Mouse (Mus musculus) heart, postnatal 0 days (tissue): ENCODE measurements around the gene Ptpn6. TPM values are rescaled to one million over a fixed set of nuclear protein-coding genes. Genes with fewer than 3 reads are reported as not detected.
A peak's percentile ranks its signal among the peaks of the same experiment; 100 is the strongest.
"Not testable (repeated sequence)": the region's sequence is repeated elsewhere in the genome, so short reads cannot be mapped to it uniquely, and the experiment has no call there.

Experiments
- ATAC-seq: fragments of 200-750 bp; cut with Nextera tagmentation; 2 replicates; pipeline ENCODE4 v1.8.0; 2017; ENCODE audit warnings: low read depth, moderate number of reproducible peaks, moderate library complexity; ENCODE audit not compliant: insufficient read depth
- DNase-seq: peaks from one replicate; pipeline ENCODE4 v3.0.0-alpha.2; 2016; ENCODE audit warnings: low spot score
- H3K27ac ChIP-seq: fragments of 300-500 bp; sonication (generic); 2 replicates; pipeline ENCODE4 v1.5.1; 2014; ENCODE audit warnings: low read depth, mild to moderate bottlenecking
- H3K27me3 ChIP-seq: fragments of 300-500 bp; sonication (generic); 2 replicates; pipeline ENCODE4 v1.6.1; 2014; ENCODE audit warnings: low read length, mixed read lengths; ENCODE audit not compliant: control insufficient read depth, insufficient read depth
- H3K36me3 ChIP-seq: fragments of 300-500 bp; sonication (generic); replicated peaks from 2 replicates; pipeline ENCODE4 v1.6.1; 2014; ENCODE audit warnings: low read length, mixed read lengths; ENCODE audit not compliant: control insufficient read depth, insufficient read depth
- H3K4me1 ChIP-seq: fragments of 300-500 bp; sonication (generic); 2 replicates; pipeline ENCODE4 v1.6.1; 2014; ENCODE audit warnings: antibody characterized with exemption; ENCODE audit not compliant: control insufficient read depth, insufficient read depth
- H3K4me2 ChIP-seq: fragments of 300-500 bp; sonication (generic); 2 replicates; pipeline ENCODE4 v1.6.1; 2014; ENCODE audit warnings: low read depth, mild to moderate bottlenecking, low read length, moderate library complexity
- H3K4me3 ChIP-seq: fragments of 300-500 bp; sonication (generic); 2 replicates; pipeline ENCODE4 v1.5.1; 2014; ENCODE audit warnings: low read depth, low read length
- H3K9ac ChIP-seq: fragments of 300-500 bp; sonication (generic); replicated peaks from 2 replicates; pipeline ENCODE4 v1.6.1; 2014; ENCODE audit warnings: low read depth, low read length, mixed read lengths
- H3K9me3 ChIP-seq: fragments of 300-500 bp; sonication (generic); replicated peaks from 2 replicates; pipeline ENCODE4 v1.6.1; 2016; ENCODE audit warnings: low read length; ENCODE audit not compliant: control insufficient read depth
- CTCF ChIP-seq: IDR thresholded peaks from 2 replicates; pipeline ENCODE4 v1.5.1; 2016; ENCODE audit warnings: antibody characterized with exemption, control low read depth, low read depth
- EP300 ChIP-seq: IDR thresholded peaks from 2 replicates; pipeline ENCODE4 v1.6.1; 2016; ENCODE audit warnings: antibody characterized with exemption, low read depth
- WGBS: fragments of 180-500 bp; shearing (Covaris S2); extraction: QIAGEN DNeasy Blood & Tissue Kit; methylation state at CpG from one replicate; pipeline ENCODE4 v1.1.7; 2014; 5-methylcytosine and 5-hydroxymethylcytosine counted together
- polyA plus RNA-seq: library from polyadenylated mRNA; unstranded; fragments of >200 nt; fragmentation: Nextera tagmentation; extraction: Ambion mirVana; gene quantifications from 2 replicates; pipeline ENCODE4 v1.2.1, GENCODE M21; 2015
- total RNA-seq: library from RNA; depleted of rRNA; stranded (reverse); fragments of >200 nt; gene quantifications from 2 replicates; pipeline ENCODE4 v1.2.3, GENCODE M21; 2014; ENCODE audit warnings: low replicate concordance

Gene Ptpn6
- total and polyA plus RNA-seq, 2 experiments from 2014 or later, result 4.5 to 6.3 TPM

GRCm38 (mm10) chr6:124693243-124693981 is 45.1 kb downstream of the Ptpn6 start:
- H3K27ac ChIP-seq, result peak overlapping the region; percentile 88
- no peaks in the 10 kb centered on the region for H3K27me3 ChIP-seq
- no peak for TF ChIP-seq EP300
- no peak for TF ChIP-seq CTCF
- H3K9ac ChIP-seq, result peak overlapping the region; percentile 28; the same call in 1 of the 2 replicates
- H3K9me3 ChIP-seq, result no peaks in the 10 kb centered on the region
- ATAC-seq (no peak), DNase-seq (no peak)
- WGBS, result 65% methylated on average over 15 of the region's 15 CpGs
- H3K36me3 ChIP-seq, result peaks cover 9% of the 10 kb centered on the region; the same call in 1 of the 2 replicates
- peaks cover 16% of the 10 kb centered on the region for H3K4me1 ChIP-seq
- no peak overlapping the region for H3K4me2 ChIP-seq
- H3K4me3 ChIP-seq, result no peak overlapping the region

- no peak for DNase-seq
- Histone ChIP-seq H3K27me3 (no peaks in the 10 kb centered on the region), H3K9ac (no peak overlapping the region), H3K27ac (no peak overlapping the region), H3K9me3 (no peaks in the 10 kb centered on the region), H3K4me3 (no peak overlapping the region), H3K4me1 (peaks cover 16% of the 10 kb centered on the region), H3K36me3 (no peaks in the 10 kb centered on the region), H3K4me2 (no peak overlapping the region)
- 87% methylated on average over 3 of the region's 3 CpGs for WGBS
- ATAC-seq, result no peak
- no peak for TF ChIP-seq CTCF
- TF ChIP-seq EP300, result no peak
Observed at GRCm38 (mm10) chr6:124690517-124690916, 48.0 kb downstream of the Ptpn6 start.

- no peaks in the 10 kb centered on the region for H3K9me3 ChIP-seq
- no peak for DNase-seq
- no peaks in the 10 kb centered on the region for H3K36me3 ChIP-seq
- H3K27me3 ChIP-seq, result no peaks in the 10 kb centered on the region
- 91% methylated on average over 3 of the region's 3 CpGs for WGBS
- H3K4me1 ChIP-seq, result 0 out of 2 replicates have a peak, but pooled peaks cover 7% of the 10 kb centered on the region
- TF ChIP-seq CTCF, result no peak
- no peak for TF ChIP-seq EP300
- no peak overlapping the region for H3K4me3 ChIP-seq
- ATAC-seq, result no peak
- no peak overlapping the region for H3K4me2 ChIP-seq
- H3K9ac ChIP-seq, result no peak overlapping the region
- no peak overlapping the region for H3K27ac ChIP-seq
Observed at GRCm38 (mm10) chr6:124689011-124689410, 49.5 kb downstream of the Ptpn6 start.

- Histone ChIP-seq H3K9ac (no peak overlapping the region), H3K27me3 (no peaks in the 10 kb centered on the region), H3K9me3 (no peaks in the 10 kb centered on the region), H3K4me3 (no peak overlapping the region), H3K36me3 (no peaks in the 10 kb centered on the region), H3K4me1 (0 out of 2 replicates have a peak, but pooled peaks cover 9% of the 10 kb centered on the region), H3K4me2 (no peak overlapping the region), H3K27ac (no peak overlapping the region)
- 64% methylated on average over 8 of the region's 8 CpGs for WGBS
- ATAC-seq (no peak), DNase-seq (no peak)
- TF ChIP-seq EP300 (no peak), CTCF (no peak)
Observed at GRCm38 (mm10) chr6:124688151-124688758, 50.3 kb downstream of the Ptpn6 start.

GRCm38 (mm10) chr6:124686644-124687043 is 51.9 kb downstream of the Ptpn6 start:
- H3K27ac ChIP-seq, H3K9ac ChIP-seq, H3K9me3 ChIP-seq, ATAC-seq, H3K36me3 ChIP-seq, H3K4me2 ChIP-seq, H3K27me3 ChIP-seq, H3K4me3 ChIP-seq, DNase-seq: not testable (repeated sequence)
- H3K4me1 ChIP-seq, result peaks cover 14% of the 10 kb centered on the region; the same call in 1 of the 2 replicates
- WGBS, result 83% methylated on average over 1 of the region's 1 CpGs
